Mouse (Mus musculus): ENCODE measurements around the gene Gm13023. TPM values are rescaled to one million over a fixed set of nuclear protein-coding genes. Genes with fewer than 3 reads are reported as not detected.
"Not testable (repeated sequence)": the region's sequence is repeated elsewhere in the genome, so short reads cannot be mapped to it uniquely, and the experiment has no call there.

Gene Gm13023
- not detected in 2 replicates for polyA plus RNA-seq (2015; fragmentation: Nextera tagmentation; extraction: Ambion mirVana)

DNA sequence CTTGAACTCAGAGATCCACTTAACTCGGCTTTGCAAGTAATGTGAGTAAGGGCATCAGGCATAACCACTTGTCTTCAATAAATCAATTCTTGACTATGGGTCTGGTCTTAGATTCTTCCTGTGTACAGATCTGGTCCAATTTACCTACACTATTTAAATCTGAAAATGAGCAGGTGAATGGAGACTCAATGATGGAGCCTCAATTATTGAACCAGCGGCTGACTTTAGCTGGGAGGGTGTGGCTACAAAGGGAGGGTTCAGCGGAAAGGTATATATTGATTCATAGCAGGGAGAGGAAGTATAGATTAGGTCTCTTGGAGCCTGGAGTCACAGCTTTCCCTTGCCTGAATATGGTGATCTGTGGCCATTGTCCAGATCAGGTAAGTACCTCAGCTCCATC lies at the start of gene Gm13023:
Gm13023 (plus strand) TSS at position 301 of the 400 bp plus-strand sequence.
- not testable (repeated sequence) for H3K36me3 ChIP-seq (ENCODE audit: insufficient read depth, low read length); H3K4me3 ChIP-seq (ENCODE audit: low read length); H3K9ac ChIP-seq (replicated peaks; ENCODE audit: low read length); H3K4me2 ChIP-seq (replicated peaks; ENCODE audit: low read depth, low read length); H3K4me1 ChIP-seq (ENCODE audit: insufficient read depth, low read length); H3K9me3 ChIP-seq (ENCODE audit: low read length); H3K27me3 ChIP-seq (ENCODE audit: insufficient read depth, low read length); ATAC-seq (ENCODE audit: low FRiP score, low TSS enrichment); H3K27ac ChIP-seq (ENCODE audit: low read length)
- WGBS, result 90% methylated on average over 3 of the region's 3 CpGs

DNA sequence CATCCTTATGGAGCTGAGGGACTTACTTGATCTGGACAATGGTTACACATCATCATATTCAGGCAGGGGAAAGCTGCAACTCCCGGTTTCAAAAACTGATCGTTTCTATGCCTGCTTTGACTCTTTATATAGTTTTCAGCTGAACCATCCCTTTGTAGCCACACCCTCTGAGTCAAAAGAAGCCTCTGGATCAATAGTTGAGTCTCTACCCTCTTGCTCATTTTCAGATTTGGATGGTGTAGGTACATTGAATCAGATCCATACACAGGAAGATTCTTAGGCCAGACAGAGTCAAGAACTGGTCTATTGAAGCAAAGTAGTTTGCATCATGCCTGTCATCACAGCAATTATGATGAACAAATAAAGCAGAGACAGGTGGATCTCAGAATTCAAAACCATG lies 26.8 kb downstream of the Gm13023 start, which contains the start of gene Gm13084:
Gm13084 (minus strand) TSS at position 101 of the 400 bp plus-strand sequence.
- no peaks in the 10 kb centered on the region for H3K36me3 ChIP-seq (ENCODE audit: insufficient read depth, low read length)
- H3K4me3 ChIP-seq (ENCODE audit: low read length), result no peak within 1 kb of the TSS
- WGBS, result 80% methylated on average over 2 of the region's 2 CpGs
- H3K9ac ChIP-seq (replicated peaks; ENCODE audit: low read length), result no peak within 1 kb of the TSS
- no peaks in the 10 kb centered on the region for H3K4me1 ChIP-seq (ENCODE audit: insufficient read depth, low read length)
- H3K4me2 ChIP-seq (replicated peaks; ENCODE audit: low read depth, low read length), result no peak within 1 kb of the TSS
- H3K27ac ChIP-seq (ENCODE audit: low read length), result no peak within 1 kb of the TSS
- H3K9me3 ChIP-seq (ENCODE audit: low read length), result peaks cover 13% of the 10 kb centered on the region
- ATAC-seq (ENCODE audit: low FRiP score, low TSS enrichment), result no peak
- H3K27me3 ChIP-seq (ENCODE audit: insufficient read depth, low read length), result no peaks in the 10 kb centered on the region

Other genes with a start within 250 kb of the Gm13023 start
- not detected in 2 replicates for gene BC080695, start 237.7 kb upstream of the Gm13023 start, polyA plus RNA-seq (2015; fragmentation: Nextera tagmentation; extraction: Ambion mirVana)
- gene Gm13057, start 237.6 kb upstream of the Gm13023 start, polyA plus RNA-seq (2015; fragmentation: Nextera tagmentation; extraction: Ambion mirVana), result not detected in 2 replicates
- not detected in 2 replicates for gene Gm13083, start 174.3 kb upstream of the Gm13023 start, polyA plus RNA-seq (2015; fragmentation: Nextera tagmentation; extraction: Ambion mirVana)
- gene Gm13088, start 132.1 kb upstream of the Gm13023 start, polyA plus RNA-seq (2015; fragmentation: Nextera tagmentation; extraction: Ambion mirVana), result not detected in 2 replicates
- gene Gm13089, start 86.6 kb upstream of the Gm13023 start, polyA plus RNA-seq (2015; fragmentation: Nextera tagmentation; extraction: Ambion mirVana), result not detected in 2 replicates
- gene Gm13078, start 69.9 kb upstream of the Gm13023 start, polyA plus RNA-seq (2015; fragmentation: Nextera tagmentation; extraction: Ambion mirVana), result not detected in 2 replicates
- not detected in 2 replicates for gene Gm13084, start 26.7 kb downstream of the Gm13023 start, polyA plus RNA-seq (2015; fragmentation: Nextera tagmentation; extraction: Ambion mirVana)
- not detected in 2 replicates for gene Gm13103, start 57.1 kb downstream of the Gm13023 start, polyA plus RNA-seq (2015; fragmentation: Nextera tagmentation; extraction: Ambion mirVana)
- gene Pramef6, start 111.0 kb downstream of the Gm13023 start, polyA plus RNA-seq (2015; fragmentation: Nextera tagmentation; extraction: Ambion mirVana), result not detected in 2 replicates
- gene Pramef25, start 161.7 kb downstream of the Gm13023 start, polyA plus RNA-seq (2015; fragmentation: Nextera tagmentation; extraction: Ambion mirVana), result not detected in 2 replicates
- gene Gm13101, start 177.6 kb downstream of the Gm13023 start, polyA plus RNA-seq (2015; fragmentation: Nextera tagmentation; extraction: Ambion mirVana), result not detected in 2 replicates
- not detected in 2 replicates for gene Pramef17, start 205.0 kb downstream of the Gm13023 start, polyA plus RNA-seq (2015; fragmentation: Nextera tagmentation; extraction: Ambion mirVana)